Mouse (Mus musculus) neural tube, embryonic 13.5 days (tissue): ENCODE data around the gene Pced1b. TPM values are rescaled to one million over a fixed set of nuclear protein-coding genes. Genes with fewer than 3 reads are reported as not detected.

Source experiments
- ATAC-seq: fragments of 200-750 bp; cut with Nextera tagmentation; 2 replicates; pipeline ENCODE4 v1.8.0; 2017; ENCODE audit warnings: low read depth, mild to moderate bottlenecking, moderate TSS enrichment, moderate library complexity
- H3K27ac ChIP-seq: fragments of 300-500 bp; sonication (generic); replicated peaks from 2 replicates; pipeline ENCODE4 v1.5.1; 2015; ENCODE audit warnings: moderate library complexity, mild to moderate bottlenecking, inconsistent platforms
- H3K27me3 ChIP-seq: fragments of 300-500 bp; sonication (generic); 2 replicates; pipeline ENCODE4 v1.6.1; 2015; ENCODE audit warnings: mild to moderate bottlenecking, inconsistent platforms
- H3K36me3 ChIP-seq: fragments of 300-500 bp; sonication (generic); 2 replicates; pipeline ENCODE4 v1.6.1; 2015; ENCODE audit warnings: mild to moderate bottlenecking, inconsistent platforms
- H3K4me1 ChIP-seq: fragments of 300-500 bp; sonication (generic); replicated peaks from 2 replicates; pipeline ENCODE4 v1.6.1; 2015; ENCODE audit warnings: inconsistent platforms
- H3K4me2 ChIP-seq: fragments of 300-500 bp; sonication (generic); 2 replicates; pipeline ENCODE4 v1.6.1; 2015; ENCODE audit warnings: inconsistent platforms, mild to moderate bottlenecking, moderate library complexity
- H3K4me3 ChIP-seq: fragments of 300-500 bp; sonication (generic); 2 replicates; pipeline ENCODE4 v1.5.1; 2015; ENCODE audit warnings: mild to moderate bottlenecking, inconsistent platforms
- H3K9ac ChIP-seq: fragments of 300-500 bp; sonication (generic); 2 replicates; pipeline ENCODE4 v1.6.1; 2015; ENCODE audit warnings: moderate library complexity, mild to moderate bottlenecking, inconsistent platforms
- H3K9me3 ChIP-seq: fragments of 300-500 bp; sonication (generic); 2 replicates; pipeline ENCODE4 v1.6.1; 2016; ENCODE audit warnings: inconsistent platforms
- WGBS: fragments of 180-500 bp; shearing (Covaris S2); methylation state at CpG from one replicate; pipeline ENCODE4 v1.1.7; 2015; 5-methylcytosine and 5-hydroxymethylcytosine counted together
- polyA plus RNA-seq: library from polyadenylated mRNA; unstranded; fragments of >200 nt; fragmentation: Nextera tagmentation; extraction: Ambion mirVana; gene quantifications from 2 replicates; pipeline ENCODE4 v1.2.1, GENCODE M21; 2015

Gene Pced1b
- polyA plus RNA-seq, 1 experiment from 2014 or later: 3.1 TPM

GRCm38 (mm10) chr15:97278340-97278948, 31.5 kb downstream of the Pced1b start:
- no peak overlapping the region for H3K27ac ChIP-seq
- H3K4me3 ChIP-seq: no peak overlapping the region
- H3K9ac ChIP-seq: no peak overlapping the region
- H3K27me3 ChIP-seq: no peaks in the 10 kb centered on the region
- no peaks in the 10 kb centered on the region for H3K9me3 ChIP-seq
- no peaks in the 10 kb centered on the region for H3K36me3 ChIP-seq
- ATAC-seq: no peak
- no peak overlapping the region for H3K4me2 ChIP-seq
- 84% methylated on average over 9 of the region's 9 CpGs for WGBS
- peaks cover 35% of the 10 kb centered on the region for H3K4me1 ChIP-seq

GRCm38 (mm10) chr15:97280131-97280530, 33.2 kb downstream of the Pced1b start:
- H3K4me1 ChIP-seq: peaks cover 35% of the 10 kb centered on the region
- WGBS: 90% methylated on average over 8 of the region's 8 CpGs

GRCm38 (mm10) chr15:97280776-97281175, 33.9 kb downstream of the Pced1b start:
- Histone ChIP-seq H3K4me1 (peaks cover 30% of the 10 kb centered on the region), H3K9ac (no peak overlapping the region), H3K27me3 (no peaks in the 10 kb centered on the region), H3K36me3 (no peaks in the 10 kb centered on the region), H3K27ac (no peak overlapping the region), H3K9me3 (no peaks in the 10 kb centered on the region), H3K4me2 (no peak overlapping the region), H3K4me3 (no peak overlapping the region)
- 63% methylated on average over 9 of the region's 9 CpGs for WGBS
- ATAC-seq: no peak

More at GRCm38 (mm10) chr15:97280131-97280530, 33.2 kb downstream of the Pced1b start:
- H3K9ac ChIP-seq: no peak overlapping the region
- no peak overlapping the region for H3K4me2 ChIP-seq
- H3K27me3 ChIP-seq: no peaks in the 10 kb centered on the region
- no peak for ATAC-seq
- H3K4me3 ChIP-seq: no peak overlapping the region
- H3K27ac ChIP-seq: no peak overlapping the region
- H3K9me3 ChIP-seq: no peaks in the 10 kb centered on the region
- H3K36me3 ChIP-seq: no peaks in the 10 kb centered on the region

- H3K9ac ChIP-seq: no peak overlapping the region
- H3K4me2 ChIP-seq: no peak overlapping the region
- H3K27me3 ChIP-seq: no peaks in the 10 kb centered on the region
- H3K27ac ChIP-seq: no peak overlapping the region
- H3K4me3 ChIP-seq: no peak overlapping the region
- no peaks in the 10 kb centered on the region for H3K36me3 ChIP-seq
- H3K4me1 ChIP-seq: peaks cover 18% of the 10 kb centered on the region
- no peaks in the 10 kb centered on the region for H3K9me3 ChIP-seq
- no peak for ATAC-seq
- 78% methylated on average over 10 of the region's 10 CpGs for WGBS
Observed at GRCm38 (mm10) chr15:97281712-97282571, 35.0 kb downstream of the Pced1b start.

GRCm38 (mm10) chr15:97282572-97282881, 35.6 kb downstream of the Pced1b start:
- no peak overlapping the region for H3K9ac ChIP-seq
- H3K4me1 ChIP-seq: 0 out of 2 replicates have a peak, but pooled peaks cover 13% of the 10 kb centered on the region
- no peak overlapping the region for H3K27ac ChIP-seq
- H3K4me3 ChIP-seq: no peak overlapping the region
- no peaks in the 10 kb centered on the region for H3K9me3 ChIP-seq
- no peak overlapping the region for H3K4me2 ChIP-seq
- WGBS: 82% methylated on average over 6 of the region's 6 CpGs
- H3K27me3 ChIP-seq: no peaks in the 10 kb centered on the region
- ATAC-seq: no peak
- H3K36me3 ChIP-seq: no peaks in the 10 kb centered on the region

GRCm38 (mm10) chr15:97284201-97284600, 37.3 kb downstream of the Pced1b start:
- Histone ChIP-seq H3K4me2 (no peak overlapping the region), H3K9ac (no peak overlapping the region), H3K9me3 (no peaks in the 10 kb centered on the region), H3K27ac (no peak overlapping the region), H3K4me1 (0 out of 2 replicates have a peak, but pooled peaks cover 13% of the 10 kb centered on the region), H3K27me3 (no peaks in the 10 kb centered on the region), H3K4me3 (no peak overlapping the region), H3K36me3 (no peaks in the 10 kb centered on the region)
- ATAC-seq: no peak
- WGBS: 80% methylated on average over 5 of the region's 5 CpGs

- Histone ChIP-seq H3K9me3 (no peaks in the 10 kb centered on the region), H3K36me3 (no peaks in the 10 kb centered on the region), H3K4me1 (0 out of 2 replicates have a peak, but pooled peaks cover 6% of the 10 kb centered on the region), H3K9ac (no peak overlapping the region), H3K4me3 (no peak overlapping the region), H3K4me2 (no peak overlapping the region), H3K27ac (no peak overlapping the region), H3K27me3 (no peaks in the 10 kb centered on the region)
- no peak for ATAC-seq
- 86% methylated on average over 10 of the region's 10 CpGs for WGBS
Observed at GRCm38 (mm10) chr15:97285665-97286212, 38.8 kb downstream of the Pced1b start.

GRCm38 (mm10) chr15:97286731-97287130, 39.8 kb downstream of the Pced1b start:
- ATAC-seq: no peak
- Histone ChIP-seq H3K4me1 (0 out of 2 replicates have a peak, but pooled peaks cover 3% of the 10 kb centered on the region), H3K36me3 (no peaks in the 10 kb centered on the region), H3K9me3 (no peaks in the 10 kb centered on the region), H3K9ac (no peak overlapping the region), H3K4me3 (no peak overlapping the region), H3K27me3 (no peaks in the 10 kb centered on the region), H3K27ac (no peak overlapping the region), H3K4me2 (no peak overlapping the region)
- WGBS: 80% methylated on average over 10 of the region's 10 CpGs

GRCm38 (mm10) chr15:97287436-97288143, 40.7 kb downstream of the Pced1b start:
- no peaks in the 10 kb centered on the region for H3K27me3 ChIP-seq
- WGBS: 92% methylated on average over 5 of the region's 5 CpGs
- no peak overlapping the region for H3K27ac ChIP-seq
- no peak overlapping the region for H3K4me2 ChIP-seq
- no peak for ATAC-seq
- no peaks in the 10 kb centered on the region for H3K4me1 ChIP-seq
- no peak overlapping the region for H3K9ac ChIP-seq
- no peak overlapping the region for H3K4me3 ChIP-seq
- no peaks in the 10 kb centered on the region for H3K36me3 ChIP-seq
- no peaks in the 10 kb centered on the region for H3K9me3 ChIP-seq

GRCm38 (mm10) chr15:97288690-97289089, 41.8 kb downstream of the Pced1b start:
- H3K27ac ChIP-seq: no peak overlapping the region
- H3K4me1 ChIP-seq: no peaks in the 10 kb centered on the region
- WGBS: 86% methylated on average over 13 of the region's 13 CpGs
- H3K27me3 ChIP-seq: no peaks in the 10 kb centered on the region
- no peak overlapping the region for H3K4me3 ChIP-seq
- no peaks in the 10 kb centered on the region for H3K9me3 ChIP-seq
- ATAC-seq: no peak
- H3K9ac ChIP-seq: no peak overlapping the region
- H3K36me3 ChIP-seq: no peaks in the 10 kb centered on the region
- H3K4me2 ChIP-seq: no peak overlapping the region

- no peaks in the 10 kb centered on the region for H3K27me3 ChIP-seq
Observed at GRCm38 (mm10) chr15:97289176-97289575, 42.3 kb downstream of the Pced1b start.

GRCm38 (mm10) chr15:97290351-97290750, 43.4 kb downstream of the Pced1b start:
- no peak overlapping the region for H3K27ac ChIP-seq
- no peak overlapping the region for H3K9ac ChIP-seq
- H3K9me3 ChIP-seq: no peaks in the 10 kb centered on the region
- 93% methylated on average over 6 of the region's 6 CpGs for WGBS
- H3K36me3 ChIP-seq: no peaks in the 10 kb centered on the region
- no peak overlapping the region for H3K4me3 ChIP-seq
- no peak overlapping the region for H3K4me2 ChIP-seq
- no peaks in the 10 kb centered on the region for H3K4me1 ChIP-seq
- ATAC-seq: no peak
- no peaks in the 10 kb centered on the region for H3K27me3 ChIP-seq

More at GRCm38 (mm10) chr15:97289176-97289575, 42.3 kb downstream of the Pced1b start:
- Histone ChIP-seq H3K4me2 (no peak overlapping the region), H3K27ac (no peak overlapping the region), H3K4me1 (no peaks in the 10 kb centered on the region), H3K36me3 (no peaks in the 10 kb centered on the region), H3K9me3 (no peaks in the 10 kb centered on the region), H3K9ac (no peak overlapping the region), H3K4me3 (no peak overlapping the region)
- ATAC-seq: no peak
- WGBS: 90% methylated on average over 4 of the region's 4 CpGs
